33 mouse cellular contexts compared by ENCODE assay signal in the genomic region with DNA sequence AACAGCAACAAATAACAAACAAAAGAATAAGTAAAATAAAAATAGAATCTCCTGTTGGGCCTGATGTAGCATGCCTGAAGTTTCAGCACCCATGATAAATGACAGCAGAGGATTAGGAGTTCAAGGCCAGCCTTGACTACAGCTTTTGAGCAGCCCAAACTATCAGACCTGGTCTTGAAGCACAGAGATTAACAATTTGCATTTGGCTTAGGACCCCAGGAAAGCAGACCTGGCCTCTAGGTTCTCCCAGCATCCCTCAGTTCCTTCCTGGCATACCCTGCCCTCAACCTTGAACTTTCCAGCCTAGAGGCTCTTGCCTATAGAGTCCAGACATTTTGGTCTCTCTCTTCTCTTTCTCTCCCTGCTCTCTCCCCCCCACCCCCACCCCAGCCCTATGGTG. TPM values are rescaled to one million over a fixed set of nuclear protein-coding genes. Genes with fewer than 3 reads are reported as not detected.
DNase-seq lines count a peak whose midpoint lies in the region; TF ChIP-seq lines count a peak whose summit lies in the region.
"Had no signal": no experiment of that assay in that cellular context is flagged by ENCODE, and none has a peak within 500 bp of the region (broad histone marks: within the 10 kb centered on the region; RNA-seq: fewer than 3 reads in every experiment).

No protein-coding gene starts in this region.

- H3K4me3 ChIP-seq in gastrocnemius, adult 2 months: no peak overlapping the region
- H3K4me3 ChIP-seq in ES-Bruce4 (ENCODE audit: low read depth, low read length) (no peak overlapping the region), MEL (ENCODE audit: control insufficient read depth in 1 of 2, insufficient read depth in 1 of 2, low read depth in 2 of 2, low read length in 2 of 2) (no peak overlapping the region)
- H3K4me3 ChIP-seq: embryonic facial prominence, embryonic 12.5 days; embryonic facial prominence, embryonic 15.5 days; heart, adult 2 months; hindbrain, embryonic 10.5 days; hindbrain, embryonic 13.5 days; intestine, embryonic 15.5 days had no signal

- TF ChIP-seq EP300 in ES-Bruce4 (IDR thresholded peaks at IDR 0.05; ENCODE audit: insufficient read depth, low read depth, low read length) (no peak), MEL (IDR thresholded peaks at IDR 0.05; ENCODE audit: low read depth in 1 of 2, low read length in 2 of 2) (no peak)

- H3K9me3 ChIP-seq in ES-Bruce4 (replicated peaks; ENCODE audit: control insufficient read depth, insufficient read depth, low read length, poor library complexity, severe bottlenecking) (no peaks in the 10 kb centered on the region), MEL (replicated peaks; ENCODE audit: insufficient read depth, low read length) (no peaks in the 10 kb centered on the region)
- H3K9me3 ChIP-seq: embryonic facial prominence, embryonic 12.5 days; embryonic facial prominence, embryonic 15.5 days; hindbrain, embryonic 10.5 days; hindbrain, embryonic 13.5 days; intestine, embryonic 15.5 days had no signal

- H3K79me2 ChIP-seq in MEL (ENCODE audit: control insufficient read depth, insufficient read depth, low read length, poor library complexity): peaks cover 15% of the 10 kb centered on the region

- TF ChIP-seq CTCF in gastrocnemius, adult 2 months (IDR thresholded peaks at IDR 0.05): no peak
- TF ChIP-seq CTCF in ES-Bruce4 (IDR thresholded peaks at IDR 0.05; ENCODE audit: low read depth, low read length) (no peak), MEL (IDR thresholded peaks at IDR 0.05 in 2 of 3, conservative IDR thresholded peaks at IDR 0.05 in 1 of 3; ENCODE audit: control insufficient read depth in 1 of 3, insufficient read depth in 1 of 3, low read depth in 2 of 3, low read length in 3 of 3, poor library complexity in 1 of 3, severe bottlenecking in 1 of 3) (no peak)

- no peak for TF ChIP-seq RAD21 in MEL (IDR thresholded peaks at IDR 0.05; ENCODE audit: low read depth, low read length)

- no peak overlapping the region for H3K9ac ChIP-seq in ES-Bruce4 (ENCODE audit: low read depth, poor library complexity, severe bottlenecking)
- H3K9ac ChIP-seq in MEL (ENCODE audit: control insufficient read depth, low read depth, low read length, poor library complexity, severe bottlenecking): no peak overlapping the region
- H3K9ac ChIP-seq: embryonic facial prominence, embryonic 12.5 days; embryonic facial prominence, embryonic 15.5 days; forebrain, postnatal 0 days; hindbrain, embryonic 13.5 days; intestine, embryonic 15.5 days had no signal

- no peak overlapping the region for H3K27ac ChIP-seq in gastrocnemius, adult 2 months
- H3K27ac ChIP-seq in ES-Bruce4 (ENCODE audit: insufficient read depth, low read length) (peak overlapping the region; percentile 90), MEL (ENCODE audit: control insufficient read depth, low read depth, low read length) (no peak overlapping the region)
- H3K27ac ChIP-seq: embryonic facial prominence, embryonic 12.5 days; embryonic facial prominence, embryonic 15.5 days; heart, adult 2 months; hindbrain, embryonic 10.5 days; hindbrain, embryonic 13.5 days; intestine, embryonic 15.5 days had no signal

- H3K36me3 ChIP-seq in ES-Bruce4 (ENCODE audit: control insufficient read depth, insufficient read depth, low read length, poor library complexity, severe bottlenecking): no peaks in the 10 kb centered on the region
- H3K36me3 ChIP-seq in MEL (ENCODE audit: control insufficient read depth in 1 of 2, insufficient read depth in 2 of 2, low read length in 2 of 2): peaks cover 0 to 39% of the 10 kb centered on the region in 2 experiments; a peak in 2 of 4 replicates
- H3K36me3 ChIP-seq: embryonic facial prominence, embryonic 12.5 days; embryonic facial prominence, embryonic 15.5 days; intestine, embryonic 15.5 days had no signal

- no peaks in the 10 kb centered on the region for H3K27me3 ChIP-seq in ES-Bruce4 (ENCODE audit: control insufficient read depth, insufficient read depth, low read length, poor library complexity, severe bottlenecking)
- no peaks in the 10 kb centered on the region for H3K27me3 ChIP-seq in MEL (ENCODE audit: control insufficient read depth in 1 of 2, insufficient read depth in 2 of 2, low read length in 2 of 2)
- H3K27me3 ChIP-seq: embryonic facial prominence, embryonic 12.5 days; embryonic facial prominence, embryonic 15.5 days; hindbrain, embryonic 13.5 days; intestine, embryonic 15.5 days; Patski had no signal

- intact Hi-C loops in gastrocnemius, adult 2 months (cut with DNase I): no loop called here

- peak; percentile 2 for DNase-seq in cerebellum, adult 11 months
- no peak for DNase-seq in cerebellum, adult 9-11 months
- peak; percentile 10 for DNase-seq in gastrocnemius, adult 2 months
- DNase-seq in gastrocnemius, postnatal 25 days: no peak
- peak; percentile 34 for DNase-seq in MEL (ENCODE audit: low read depth, low spot score)
- DNase-seq in lung, adult 18-20 months: no peak
- no peak for DNase-seq in heart, adult 8-10 months (ENCODE audit: low spot score)
- DNase-seq: adrenal gland, adult 2 months; adrenal gland, postnatal 14 days; cerebellum, postnatal 14 days; forebrain, postnatal 0 days; gastrocnemius, postnatal 36 days; heart, adult 2 months; kidney, adult 11 months had no signal

- peaks cover 5% of the 10 kb centered on the region for H3K4me1 ChIP-seq in ES-Bruce4 (ENCODE audit: control insufficient read depth, insufficient read depth, low read length)
- H3K4me1 ChIP-seq in MEL (ENCODE audit: control insufficient read depth in 1 of 2, insufficient read depth in 2 of 2, low read length in 2 of 2): peaks cover 6 to 55% of the 10 kb centered on the region in 2 experiments

- no peak for TF ChIP-seq POLR2A in ES-Bruce4 (IDR thresholded peaks at IDR 0.05; ENCODE audit: insufficient read depth, low read length)
- TF ChIP-seq POLR2A in MEL (IDR thresholded peaks at IDR 0.05; ENCODE audit: control insufficient read depth in 1 of 2, insufficient read depth in 1 of 2, low read depth in 1 of 2, low read length in 2 of 2, poor library complexity in 1 of 2): no peak

TF ChIP-seq in MEL, 35 proteins besides CTCF, POLR2A, EP300 and RAD21 (continues in another document):
- no peak for TF ChIP-seq MYC (IDR thresholded peaks at IDR 0.05; ENCODE audit: low read depth, low read length)
- no peak for TF ChIP-seq MEF2A (IDR thresholded peaks at IDR 0.05; ENCODE audit: extremely low read depth, insufficient replicate concordance, low read depth, low read length, poor library complexity, severe bottlenecking)
- no peak for TF ChIP-seq HCFC1 (IDR thresholded peaks at IDR 0.05; ENCODE audit: low read depth, low read length)
- TF ChIP-seq JUND (IDR thresholded peaks at IDR 0.05; ENCODE audit: low read depth, low read length): no peak
- TF ChIP-seq MXI1 (IDR thresholded peaks at IDR 0.05; ENCODE audit: low read depth, low read length): no peak
- no peak for TF ChIP-seq SIN3A (IDR thresholded peaks at IDR 0.05; ENCODE audit: low read length)
- TF ChIP-seq UBTF (IDR thresholded peaks at IDR 0.05; ENCODE audit: borderline replicate concordance, insufficient read depth, low read depth, low read length): no peak
- no peak for TF ChIP-seq MAFK (IDR thresholded peaks at IDR 0.05; ENCODE audit: borderline replicate concordance, low read depth, low read length)
- no peak for TF ChIP-seq ZKSCAN1 (IDR thresholded peaks at IDR 0.05; ENCODE audit: low read depth, low read length)
- no peak for TF ChIP-seq GABPA (IDR thresholded peaks at IDR 0.05; ENCODE audit: low read depth, low read length)
- no peak for TF ChIP-seq POLR2AphosphoS5 (IDR thresholded peaks at IDR 0.05; ENCODE audit: borderline replicate concordance, low read depth, low read length)

RNA-seq across cellular contexts. Expression of a gene that starts 2.7 kb away (rescaled TPM):
- 10 to 100 TPM; 18.4 to 19.0 TPM for total RNA-seq in gastrocnemius, adult 2 months (2021)
- total RNA-seq in gastrocnemius, postnatal 25 days (2021): 10 to 100 TPM; 15.3 to 16.7 TPM
- polyA plus RNA-seq in ES-Bruce4 (2011; ENCODE audit: insufficient read depth, insufficient read length, low read depth, missing spikeins) (10.9 and 11.1 TPM in 2 replicates), MEL (2012; ENCODE audit: insufficient read depth in 1 of 2, insufficient read length in 2 of 2, low read depth in 1 of 2, low replicate concordance in 2 of 2, missing spikeins in 1 of 2) (10 to 100 TPM in 1 of 2 experiments, not detected in 1; 21.7 TPM)
- 7.9 and 10.6 TPM in 2 replicates for total RNA-seq in MEL (2012; rRNA removed)
- total RNA-seq in heart, adult 8-10 months (2022): 10 to 100 TPM; 22.3 to 28.0 (median 25.8) TPM

RNA-seq across cellular contexts. Expression of a gene that starts 3.1 kb away (rescaled TPM):
- total RNA-seq in gastrocnemius, adult 2 months (2021): 10 to 100 TPM; 35.6 to 37.7 TPM
- 10 to 100 TPM; 28.8 to 32.5 TPM for total RNA-seq in gastrocnemius, postnatal 25 days (2021)
- polyA plus RNA-seq in ES-Bruce4 (2011; ENCODE audit: insufficient read depth, insufficient read length, low read depth, missing spikeins) (12.2 and 17.1 TPM in 2 replicates), MEL (2012; ENCODE audit: insufficient read depth in 1 of 2, insufficient read length in 2 of 2, low read depth in 1 of 2, low replicate concordance in 2 of 2, missing spikeins in 1 of 2) (10 to 100 TPM in 1 of 2 experiments, not detected in 1; 15.6 TPM)
- total RNA-seq in MEL (2012; rRNA removed): 10.4 and 14.7 TPM in 2 replicates
- total RNA-seq in heart, adult 8-10 months (2022): 10 to 100 TPM; 32.9 to 35.9 (median 34.4) TPM

RNA-seq across cellular contexts. Expression of a gene that starts 12.6 kb away (rescaled TPM):
- total RNA-seq in gastrocnemius, adult 2 months (2021): not detected
- not detected for total RNA-seq in gastrocnemius, postnatal 25 days (2021)
- polyA plus RNA-seq in ES-Bruce4 (2011; ENCODE audit: insufficient read depth, insufficient read length, low read depth, missing spikeins): 1.0 TPM in 1 of 2 replicates, not detected in the other
- not detected in 2 replicates for total RNA-seq in MEL (2012; rRNA removed)
- polyA plus RNA-seq in MEL (2012; ENCODE audit: insufficient read depth in 1 of 2, insufficient read length in 2 of 2, low read depth in 1 of 2, low replicate concordance in 2 of 2, missing spikeins in 1 of 2): under 1 TPM in 1 of 2 experiments, not detected in 1; 0.19 TPM
- not detected for total RNA-seq in heart, adult 8-10 months (2022)
- total RNA-seq: forebrain, postnatal 0 days; gastrocnemius, adult 8-10 months; gastrocnemius, postnatal 36 days; granulocyte monocyte progenitor cell, adult 5-6 weeks; heart, adult 2 months; heart, postnatal 25 days had no signal
- polyA plus RNA-seq: cerebellum, adult 2 months; forebrain, embryonic 11.5 days; forebrain, embryonic 14.5 days; forebrain, postnatal 0 days; frontal cortex, adult 2 months; heart, embryonic 14.5 days; heart, postnatal 0 days; hindbrain, embryonic 10.5 days; hindbrain, embryonic 13.5 days; hindbrain, embryonic 16.5 days had no signal

RNA-seq across cellular contexts. Expression of a gene that starts 37.8 kb away (rescaled TPM):
- total RNA-seq in gastrocnemius, adult 2 months (2021): 10 to 100 TPM; 28.4 to 32.3 TPM
- 10 to 100 TPM; 33.1 to 34.3 TPM for total RNA-seq in gastrocnemius, postnatal 25 days (2021)
- polyA plus RNA-seq in ES-Bruce4 (2011; ENCODE audit: insufficient read depth, insufficient read length, low read depth, missing spikeins) (81.0 and 81.6 TPM in 2 replicates), MEL (2012; ENCODE audit: insufficient read depth in 1 of 2, insufficient read length in 2 of 2, low read depth in 1 of 2, low replicate concordance in 2 of 2, missing spikeins in 1 of 2) (100 to 1,000 TPM in 1 of 2 experiments, not detected in 1; 105 TPM)
- 57.8 and 65.9 TPM in 2 replicates for total RNA-seq in MEL (2012; rRNA removed)
- 10 to 100 TPM; 88.7 to 99.1 (median 92.3) TPM for total RNA-seq in heart, adult 8-10 months (2022)

RNA-seq across cellular contexts. Expression of a gene that starts 54.6 kb away (rescaled TPM):
- total RNA-seq in gastrocnemius, adult 2 months (2021): not detected
- total RNA-seq in gastrocnemius, postnatal 25 days (2021): not detected
- polyA plus RNA-seq in ES-Bruce4 (2011; ENCODE audit: insufficient read depth, insufficient read length, low read depth, missing spikeins): not detected in 2 replicates
- total RNA-seq in MEL (2012; rRNA removed): not detected in 2 replicates
- polyA plus RNA-seq in MEL (2012; ENCODE audit: insufficient read depth in 1 of 2, insufficient read length in 2 of 2, low read depth in 1 of 2, low replicate concordance in 2 of 2, missing spikeins in 1 of 2): not detected
- not detected for total RNA-seq in heart, adult 8-10 months (2022)
- total RNA-seq: common myeloid progenitor, adult 5-6 weeks; forebrain, postnatal 0 days; gastrocnemius, adult 8-10 months; gastrocnemius, postnatal 36 days; granulocyte monocyte progenitor cell, adult 5-6 weeks; heart, adult 2 months; heart, postnatal 25 days had no signal
- polyA plus RNA-seq: embryonic facial prominence, embryonic 12.5 days; forebrain, embryonic 11.5 days; forebrain, embryonic 14.5 days; forebrain, postnatal 0 days; heart, embryonic 11.5 days; heart, embryonic 14.5 days; heart, postnatal 0 days; hindbrain, embryonic 13.5 days; intestine, embryonic 15.5 days; Patski had no signal

Comparison
In these comparisons a context has a peak if more than half of its experiments do, and no peak if none do; other contexts are left out.
1. DNase-seq: peak in cerebellum, adult 11 months (single experiment), gastrocnemius, adult 2 months (single experiment) and MEL (single experiment); none in cerebellum, adult 9-11 months (single experiment), gastrocnemius, postnatal 25 days (single experiment), lung, adult 18-20 months (0 of 2) and heart, adult 8-10 months (single experiment).